Mouse (Mus musculus) stomach, embryonic 14.5 days (tissue): ENCODE measurements at regions not wholly inside any gene's neighbourhood (a gene's known extent, or its start where the extent isn't known, plus 50 kb on each side); places are given as distances from the start of the nearest gene placed in this dataset.

Source experiments
- ATAC-seq: fragments of 200-750 bp; cut with Nextera tagmentation; 2 replicates; pipeline ENCODE4 v1.8.0; 2017; ENCODE audit warnings: low read depth, moderate TSS enrichment; ENCODE audit not compliant: insufficient number of reproducible peaks, insufficient read depth, low FRiP score
- H3K27ac ChIP-seq: fragments of 300-500 bp; sonication (generic); 2 replicates; pipeline ENCODE4 v1.5.1; 2014; ENCODE audit warnings: mild to moderate bottlenecking, low read length, moderate library complexity, mixed read lengths
- H3K27me3 ChIP-seq: fragments of 300-500 bp; sonication (generic); 2 replicates; pipeline ENCODE4 v1.6.1; 2014; ENCODE audit warnings: low read length, control low read depth, mixed read lengths; ENCODE audit not compliant: control insufficient read depth, insufficient read depth
- H3K36me3 ChIP-seq: fragments of 300-500 bp; sonication (generic); 2 replicates; pipeline ENCODE4 v1.6.1; 2014; ENCODE audit warnings: mild to moderate bottlenecking, control low read depth, low read length, moderate library complexity, mixed read lengths; ENCODE audit not compliant: control insufficient read depth, insufficient read depth
- H3K4me1 ChIP-seq: fragments of 300-500 bp; sonication (generic); 2 replicates; pipeline ENCODE4 v1.6.1; 2014; ENCODE audit warnings: low read length, control low read depth, mixed read lengths; ENCODE audit not compliant: control insufficient read depth, insufficient read depth
- H3K4me2 ChIP-seq: fragments of 300-500 bp; sonication (generic); replicated peaks from 2 replicates; pipeline ENCODE4 v1.6.1; 2014; ENCODE audit warnings: low read depth, low read length, control low read depth
- H3K4me3 ChIP-seq: fragments of 300-500 bp; sonication (generic); 2 replicates; pipeline ENCODE4 v1.5.1; 2014; ENCODE audit warnings: low read depth, low read length, control low read depth
- H3K9ac ChIP-seq: fragments of 300-500 bp; sonication (generic); replicated peaks from 2 replicates; pipeline ENCODE4 v1.6.1; 2014; ENCODE audit warnings: low read depth, mild to moderate bottlenecking, control low read depth, low read length, moderate library complexity, mixed read lengths
- H3K9me3 ChIP-seq: fragments of 300-500 bp; sonication (generic); 2 replicates; pipeline ENCODE4 v1.6.1; 2016; ENCODE audit warnings: low read depth, low read length, control low read depth; ENCODE audit not compliant: control insufficient read depth
- WGBS: fragments of 180-500 bp; shearing (Covaris S2); extraction: QIAGEN DNeasy Blood & Tissue Kit; methylation state at CpG from one replicate; pipeline ENCODE4 v1.1.7; 2014; 5-methylcytosine and 5-hydroxymethylcytosine counted together

GRCm38 (mm10) chr3:38788751-38789150 lies 98.0 kb upstream of the Fat4 start:
- 54% methylated on average over 2 of the region's 2 CpGs for WGBS
- no peak overlapping the region for H3K4me2 ChIP-seq
- no peaks in the 10 kb centered on the region for H3K4me1 ChIP-seq
- no peaks in the 10 kb centered on the region for H3K9me3 ChIP-seq
- H3K36me3 ChIP-seq: no peaks in the 10 kb centered on the region
- ATAC-seq: no peak
- H3K27me3 ChIP-seq: no peaks in the 10 kb centered on the region
- H3K27ac ChIP-seq: no peak overlapping the region
- no peak overlapping the region for H3K9ac ChIP-seq
- no peak overlapping the region for H3K4me3 ChIP-seq

- H3K4me3 ChIP-seq: no peak overlapping the region
- ATAC-seq: no peak
- no peak overlapping the region for H3K4me2 ChIP-seq
- 71% methylated on average over 6 of the region's 6 CpGs for WGBS
- no peaks in the 10 kb centered on the region for H3K9me3 ChIP-seq
- H3K36me3 ChIP-seq: no peaks in the 10 kb centered on the region
- no peak overlapping the region for H3K27ac ChIP-seq
- no peaks in the 10 kb centered on the region for H3K4me1 ChIP-seq
- H3K27me3 ChIP-seq: no peaks in the 10 kb centered on the region
- H3K9ac ChIP-seq: no peak overlapping the region
Observed at GRCm38 (mm10) chr3:38783711-38784110, 103.0 kb upstream of the Fat4 start.

DNA sequence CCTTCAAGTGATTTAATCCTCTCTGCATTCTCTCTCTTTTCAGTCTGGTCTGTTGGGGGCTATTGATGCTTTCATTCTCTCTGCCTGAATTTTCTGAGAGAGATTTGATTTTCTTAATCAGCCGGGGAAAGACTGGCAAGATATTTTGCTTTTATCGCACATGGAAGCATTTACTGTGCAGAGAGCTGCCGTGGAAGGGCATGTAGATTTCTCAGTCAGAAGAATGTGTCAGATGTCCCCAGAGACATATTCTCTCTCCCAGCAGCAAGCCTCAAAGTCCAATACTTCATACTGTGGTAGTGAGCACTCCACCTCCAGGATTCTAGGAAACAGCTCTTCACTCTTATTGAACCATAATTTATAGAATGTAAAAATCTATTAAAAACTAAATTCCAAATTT lies 103.7 kb upstream of the Fat4 start:
- Histone ChIP-seq H3K4me3 (no peak overlapping the region), H3K9me3 (no peaks in the 10 kb centered on the region), H3K4me2 (no peak overlapping the region), H3K36me3 (no peaks in the 10 kb centered on the region), H3K27me3 (no peaks in the 10 kb centered on the region), H3K27ac (no peak overlapping the region), H3K4me1 (no peaks in the 10 kb centered on the region), H3K9ac (no peak overlapping the region)
- no peak for ATAC-seq
- WGBS: 79% methylated on average over 3 of the region's 3 CpGs

DNA sequence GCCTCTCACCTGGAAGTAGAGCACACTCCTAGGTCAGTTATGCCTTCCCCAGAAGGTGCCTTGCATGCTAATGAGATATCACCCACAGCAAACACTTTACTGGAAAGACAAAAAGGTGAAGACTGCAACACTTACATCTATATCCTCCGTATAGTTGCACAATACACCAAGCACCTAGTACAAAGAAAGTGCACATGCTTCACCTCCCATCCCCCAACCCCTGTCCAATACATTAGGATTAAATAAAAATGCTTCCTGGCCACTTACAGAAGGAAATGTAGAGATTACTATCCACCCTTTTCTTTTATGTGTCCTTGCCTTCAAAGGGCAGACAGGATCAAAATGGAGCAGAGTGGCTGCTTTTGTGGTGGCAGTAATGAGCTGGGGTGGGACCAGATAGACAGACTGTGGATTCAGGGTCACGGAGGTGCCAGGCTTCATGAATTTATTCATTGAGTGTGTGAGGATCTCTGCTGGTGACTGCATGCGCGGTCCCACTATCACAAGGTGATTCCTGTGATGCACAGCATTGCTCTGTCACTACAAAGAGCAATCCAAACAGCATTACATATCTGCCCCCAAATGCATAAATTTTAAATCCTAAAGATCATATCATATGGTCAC lies 109.9 kb upstream of the Fat4 start:
- no peaks in the 10 kb centered on the region for H3K4me1 ChIP-seq
- WGBS: 79% methylated on average over 4 of the region's 4 CpGs
- no peak overlapping the region for H3K27ac ChIP-seq
- H3K36me3 ChIP-seq: no peaks in the 10 kb centered on the region
- H3K9ac ChIP-seq: no peak overlapping the region
- no peak overlapping the region for H3K4me2 ChIP-seq
- no peaks in the 10 kb centered on the region for H3K27me3 ChIP-seq
- no peak overlapping the region for H3K4me3 ChIP-seq
- H3K9me3 ChIP-seq: no peaks in the 10 kb centered on the region
- ATAC-seq: no peak

DNA sequence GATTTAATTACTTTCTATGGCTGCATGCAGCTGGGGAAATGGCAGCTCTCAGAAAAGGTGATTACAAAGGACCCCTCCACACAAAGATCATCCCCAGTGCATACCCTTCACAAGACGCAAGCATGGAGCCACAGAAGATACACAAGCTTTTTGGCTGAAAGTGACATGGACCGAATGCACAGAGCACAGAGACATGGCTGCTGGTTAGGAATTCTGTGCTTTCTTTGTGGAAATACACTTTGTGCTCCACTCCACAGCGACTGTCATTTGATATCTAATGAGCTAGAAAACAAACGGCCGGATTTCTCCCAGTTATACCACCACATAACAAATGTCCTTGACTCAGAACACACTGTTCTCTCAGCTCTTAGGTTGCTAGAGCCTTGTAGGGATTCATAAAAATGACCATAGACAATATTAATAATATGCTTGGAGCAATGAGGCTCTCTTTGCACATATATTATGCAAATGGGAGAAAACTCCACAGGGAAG lies 132.1 kb upstream of the Fat4 start:
- H3K27ac ChIP-seq: no peak overlapping the region
- no peaks in the 10 kb centered on the region for H3K4me1 ChIP-seq
- H3K4me2 ChIP-seq: no peak overlapping the region
- no peaks in the 10 kb centered on the region for H3K9me3 ChIP-seq
- no peak overlapping the region for H3K4me3 ChIP-seq
- no peak for ATAC-seq
- no peak overlapping the region for H3K9ac ChIP-seq
- no peaks in the 10 kb centered on the region for H3K27me3 ChIP-seq
- 59% methylated on average over 5 of the region's 5 CpGs for WGBS
- H3K36me3 ChIP-seq: no peaks in the 10 kb centered on the region

DNA sequence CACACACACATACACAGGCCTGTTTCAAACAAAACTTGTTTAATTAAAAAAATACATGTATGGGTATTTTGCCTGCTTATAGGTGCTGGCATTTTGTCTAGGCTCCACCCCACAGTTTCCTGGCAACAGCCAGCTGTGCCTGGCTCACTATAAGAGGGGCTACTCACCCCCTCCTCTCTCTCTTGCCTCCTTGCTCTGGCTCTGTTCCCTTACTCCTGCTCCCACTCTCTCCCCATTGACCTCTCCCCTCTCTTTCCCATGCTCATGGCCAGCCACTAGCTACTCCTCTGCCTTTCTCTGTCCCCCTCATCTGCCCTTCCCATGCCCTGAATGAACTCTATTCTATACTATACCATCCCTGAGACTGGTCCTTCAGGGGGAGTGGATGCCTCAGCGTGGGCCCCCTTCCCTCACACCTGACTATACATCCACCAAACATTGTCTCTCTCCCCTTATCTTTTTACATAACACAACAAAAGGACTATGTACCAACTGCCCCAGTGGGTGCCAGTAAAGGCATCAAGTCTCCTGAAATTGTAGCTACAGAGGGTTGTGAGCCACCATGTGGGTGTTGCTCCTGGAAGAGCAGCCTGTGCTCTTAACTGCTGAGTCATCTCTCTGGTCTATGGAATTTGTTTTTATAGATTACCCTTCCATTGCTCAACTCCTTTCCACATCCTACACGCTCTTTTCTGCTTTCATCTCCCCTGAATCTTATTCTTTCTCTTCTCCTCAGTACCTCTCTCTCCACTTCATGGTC lies 133.1 kb upstream of the Fat4 start:
- no peak overlapping the region for H3K9ac ChIP-seq
- H3K4me2 ChIP-seq: no peak overlapping the region
- no peaks in the 10 kb centered on the region for H3K27me3 ChIP-seq
- H3K27ac ChIP-seq: no peak overlapping the region
- H3K4me1 ChIP-seq: no peaks in the 10 kb centered on the region
- 76% methylated on average over 2 of the region's 2 CpGs for WGBS
- ATAC-seq: no peak
- H3K9me3 ChIP-seq: no peaks in the 10 kb centered on the region
- no peaks in the 10 kb centered on the region for H3K36me3 ChIP-seq
- H3K4me3 ChIP-seq: no peak overlapping the region

DNA sequence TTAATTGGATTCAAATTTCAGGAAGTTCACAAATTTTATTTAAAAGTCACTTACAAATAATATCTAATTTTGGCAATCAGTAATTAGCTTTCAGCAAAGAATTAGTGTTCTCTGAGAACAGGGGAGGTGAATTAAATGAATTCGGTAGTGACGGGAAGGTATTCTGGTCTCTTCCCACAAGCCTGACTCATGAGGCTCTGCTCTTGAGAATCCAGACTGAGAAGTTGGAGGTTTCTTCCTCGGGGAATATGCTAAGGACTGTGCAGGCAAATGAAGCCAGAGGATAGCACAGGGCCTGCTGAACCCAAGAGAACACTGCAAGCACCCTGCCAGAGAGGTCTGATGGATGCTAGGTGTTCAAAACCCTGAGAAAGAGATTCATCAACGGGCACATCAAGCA lies 144.6 kb upstream of the Fat4 start:
- ATAC-seq: no peak
- H3K4me1 ChIP-seq: no peaks in the 10 kb centered on the region

DNA sequence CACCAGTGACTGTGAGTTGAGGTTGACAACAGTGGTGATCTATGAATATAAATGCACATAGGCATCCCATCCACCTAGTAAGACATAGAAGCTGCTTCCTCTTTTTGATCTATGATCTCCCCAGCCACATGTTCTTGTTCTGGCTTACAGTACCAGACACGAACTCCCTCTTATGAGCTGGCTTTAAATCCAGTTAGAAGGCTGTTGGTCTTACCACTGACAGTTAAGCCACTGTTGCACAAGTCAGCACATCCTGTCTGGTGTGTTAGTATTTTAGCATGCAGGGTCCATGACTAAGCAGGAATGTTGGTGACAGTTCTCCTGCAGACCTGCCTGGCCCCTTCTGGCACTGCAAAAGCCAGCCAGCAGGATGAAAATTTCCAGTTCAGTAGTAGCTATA lies 164.1 kb upstream of the Fat4 start:
- Histone ChIP-seq H3K4me2 (no peak overlapping the region), H3K4me3 (no peak overlapping the region), H3K36me3 (no peaks in the 10 kb centered on the region), H3K9ac (no peak overlapping the region), H3K27ac (no peak overlapping the region), H3K4me1 (no peaks in the 10 kb centered on the region), H3K27me3 (no peaks in the 10 kb centered on the region), H3K9me3 (no peaks in the 10 kb centered on the region)
- 68% methylated on average over 1 of the region's 1 CpGs for WGBS
- ATAC-seq: no peak

More for the DNA sequence above, 144.6 kb upstream of the Fat4 start:
- no peak overlapping the region for H3K27ac ChIP-seq
- no peak overlapping the region for H3K4me2 ChIP-seq
- no peak overlapping the region for H3K4me3 ChIP-seq
- no peak overlapping the region for H3K9ac ChIP-seq
- H3K9me3 ChIP-seq: no peaks in the 10 kb centered on the region
- 83% methylated on average over 4 of the region's 4 CpGs for WGBS
- H3K27me3 ChIP-seq: no peaks in the 10 kb centered on the region
- H3K36me3 ChIP-seq: no peaks in the 10 kb centered on the region
